Mouse (Mus musculus) C2C12 (cell line): ENCODE measurements around the gene Col18a1.

Source experiments
- CTCF ChIP-seq: IDR thresholded peaks from one replicate; pipeline ENCODE4 v1.5.1; 2011; ENCODE audit not compliant: control insufficient read depth, insufficient read depth, insufficient read length
- FOSL1 ChIP-seq: IDR thresholded peaks from one replicate; pipeline ENCODE4 v1.8.0; 2011; ENCODE audit warnings: mild to moderate bottlenecking, low read length; ENCODE audit not compliant: poor library complexity, insufficient read depth, severe bottlenecking
- MAX ChIP-seq: IDR thresholded peaks from one replicate; pipeline ENCODE4 v1.6.1; 2011; ENCODE audit warnings: mild to moderate bottlenecking, control low read depth
- MYOD1 ChIP-seq: IDR thresholded peaks from one replicate; pipeline ENCODE4 v1.6.1; 2011; ENCODE audit warnings: low read depth; ENCODE audit not compliant: control insufficient read depth, insufficient read length

DNA sequence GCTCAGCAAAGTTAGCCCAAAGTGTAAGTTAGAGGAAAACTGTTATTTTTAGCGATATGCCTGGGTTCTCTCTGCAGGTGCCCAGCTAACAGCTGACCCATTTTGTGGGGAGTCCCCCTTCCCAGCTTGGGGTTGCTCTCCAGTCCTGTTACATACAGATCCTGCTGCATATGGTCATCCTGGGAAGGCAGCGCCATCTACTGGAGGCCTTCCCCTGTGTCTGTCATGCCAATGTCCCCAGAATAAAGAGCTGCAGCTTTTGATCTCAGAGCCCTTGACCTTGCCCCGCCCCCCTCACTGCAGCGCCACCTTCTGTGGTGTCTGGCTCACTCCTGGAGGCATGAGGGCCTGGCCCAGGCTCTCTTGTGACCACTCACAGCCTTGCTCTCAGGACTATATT, 96.3 kb downstream of the Col18a1 start:
- TF ChIP-seq CTCF: peak; percentile 51
- no peak for TF ChIP-seq MAX
- no peak for TF ChIP-seq MYOD1
- no peak for TF ChIP-seq FOSL1
